Mouse (Mus musculus) brain, embryonic 14.5 days (tissue): ENCODE data around the gene Slc2a9.

ENCODE experiments used
- CTCF ChIP-seq: fragments of 200-500 bp; IDR thresholded peaks from 2 replicates; pipeline ENCODE4 v1.5.1; 2012; ENCODE audit warnings: inconsistent platforms, mild to moderate bottlenecking, moderate library complexity, borderline replicate concordance; ENCODE audit not compliant: insufficient read depth, insufficient read length; ENCODE audit errors: extremely low read depth
- POLR2A ChIP-seq: fragments of 200-500 bp; IDR thresholded peaks from 2 replicates; pipeline ENCODE4 v1.6.1; 2012; ENCODE audit warnings: mild to moderate bottlenecking, inconsistent platforms, borderline replicate concordance; ENCODE audit not compliant: poor library complexity, insufficient read depth, insufficient read length, severe bottlenecking; ENCODE audit errors: extremely low read depth

- TF ChIP-seq POLR2A (no peak), CTCF (no peak)
Measured at GRCm38 (mm10) chr5:38480822-38481707, 21.9 kb downstream of the Slc2a9 start.
